Comparison of ENCODE assay signal across 23 mouse cellular contexts in the genomic region with DNA sequence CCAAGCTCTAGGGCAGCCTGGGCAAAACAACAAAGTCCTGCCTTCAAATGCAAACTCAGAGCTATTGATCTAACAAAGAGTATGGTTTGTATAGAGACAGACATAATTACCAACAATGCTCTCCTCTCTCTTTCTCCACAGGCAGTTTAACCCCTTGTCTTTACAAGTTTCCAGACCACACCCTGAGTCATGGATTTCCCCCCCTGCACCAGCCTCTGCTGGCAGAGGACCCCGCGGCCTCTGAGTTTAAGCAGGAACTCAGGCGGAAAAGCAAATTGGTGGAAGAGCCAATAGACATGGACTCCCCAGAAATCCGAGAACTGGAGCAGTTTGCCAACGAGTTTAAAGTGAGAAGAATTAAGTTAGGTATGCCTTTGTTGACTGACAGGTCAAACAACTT. TPM values are rescaled to one million over a fixed set of nuclear protein-coding genes. Genes with fewer than 3 reads are reported as not detected.
A peak's percentile ranks its signal among the peaks of the same experiment; 100 is the strongest.
DNase-seq lines count a peak whose midpoint lies in the region; ATAC-seq lines count a peak whose summit lies in the region.
"Had no signal": no experiment of that assay in that cellular context is flagged by ENCODE, and none has a peak within 500 bp of the region (broad histone marks: within the 10 kb centered on the region; RNA-seq: fewer than 3 reads in every experiment).

No protein-coding gene starts in this region.

- no peak overlapping the region for H3K4me3 ChIP-seq in hindbrain, embryonic 10.5 days
- no peak overlapping the region for H3K4me3 ChIP-seq in hindbrain, embryonic 13.5 days
- H3K4me3 ChIP-seq in embryonic facial prominence, embryonic 10.5 days: no peak overlapping the region
- H3K4me3 ChIP-seq: liver, embryonic 15.5 days; megakaryocyte, embryonic 14.5 days; neural tube, embryonic 13.5 days had no signal

- no peak overlapping the region for H3K27ac ChIP-seq in hindbrain, embryonic 10.5 days
- no peak overlapping the region for H3K27ac ChIP-seq in hindbrain, embryonic 13.5 days
- no peak overlapping the region for H3K27ac ChIP-seq in embryonic facial prominence, embryonic 10.5 days (replicated peaks)
- H3K27ac ChIP-seq: liver, embryonic 15.5 days; neural tube, embryonic 13.5 days had no signal

- WGBS in hindbrain, embryonic 10.5 days: 9% methylated on average over 5 of the region's 5 CpGs
- WGBS in hindbrain, embryonic 13.5 days: 9% methylated on average over 5 of the region's 5 CpGs
- WGBS in embryonic facial prominence, embryonic 10.5 days: 5% methylated on average over 5 of the region's 5 CpGs

- H3K36me3 ChIP-seq in hindbrain, embryonic 10.5 days: no peaks in the 10 kb centered on the region
- no peaks in the 10 kb centered on the region for H3K36me3 ChIP-seq in hindbrain, embryonic 13.5 days
- no peaks in the 10 kb centered on the region for H3K36me3 ChIP-seq in embryonic facial prominence, embryonic 10.5 days (replicated peaks)
- H3K36me3 ChIP-seq: liver, embryonic 15.5 days; neural tube, embryonic 13.5 days had no signal

- peaks cover 6% of the 10 kb centered on the region for H3K4me1 ChIP-seq in hindbrain, embryonic 10.5 days (replicated peaks)
- H3K4me1 ChIP-seq in hindbrain, embryonic 13.5 days (replicated peaks): no peaks in the 10 kb centered on the region
- H3K4me1 ChIP-seq in embryonic facial prominence, embryonic 10.5 days: peaks cover 7% of the 10 kb centered on the region; the same call in 1 of the 2 replicates
- H3K4me1 ChIP-seq: liver, embryonic 15.5 days; megakaryocyte, embryonic 14.5 days had no signal

- H3K9ac ChIP-seq in hindbrain, embryonic 13.5 days: no peak overlapping the region
- H3K9ac ChIP-seq: liver, embryonic 15.5 days; neural tube, embryonic 13.5 days had no signal

- ATAC-seq in hindbrain, embryonic 13.5 days (ENCODE audit: low FRiP score): no peak
- ATAC-seq in erythroblast, adult 5-6 weeks (replicated peaks; ENCODE audit: low FRiP score, poor library complexity, severe bottlenecking): no peak
- ATAC-seq: intestine, embryonic 16.5 days had no signal

- no peak overlapping the region for H3K4me2 ChIP-seq in hindbrain, embryonic 13.5 days
- H3K4me2 ChIP-seq: liver, embryonic 15.5 days; neural tube, embryonic 13.5 days had no signal

- peak; percentile 8 for DNase-seq in hindbrain, embryonic 10.5 days (ENCODE audit: low spot score)
- DNase-seq in ES-CJ7 (ENCODE audit: low read depth, low spot score): peak; percentile 71
- peak; percentile 34 for DNase-seq in R1 (ENCODE audit: low read depth, low spot score)
- DNase-seq in embryonic facial prominence, embryonic 10.5 days (ENCODE audit: low spot score): peak; percentile 35
- DNase-seq in frontal cortex, postnatal 36 days (ENCODE audit: low spot score in 2 of 2): no peak
- no peak for DNase-seq in kidney, adult 8-10 months
- DNase-seq: adrenal gland, postnatal 10 days; cerebellum, adult 2 months; gastrocnemius, postnatal 10 days; heart, adult 18-20 months; heart, postnatal 4 days; kidney, postnatal 14 days; lung, postnatal 10 days; thymus, postnatal 25 days had no signal

- H3K9me3 ChIP-seq in hindbrain, embryonic 10.5 days: no peaks in the 10 kb centered on the region
- no peaks in the 10 kb centered on the region for H3K9me3 ChIP-seq in hindbrain, embryonic 13.5 days
- H3K9me3 ChIP-seq in embryonic facial prominence, embryonic 10.5 days: no peaks in the 10 kb centered on the region
- H3K9me3 ChIP-seq: liver, embryonic 15.5 days; megakaryocyte, embryonic 14.5 days; neural tube, embryonic 13.5 days had no signal

- H3K27me3 ChIP-seq in hindbrain, embryonic 10.5 days (ENCODE audit: insufficient read depth, poor library complexity, severe bottlenecking): no peaks in the 10 kb centered on the region
- H3K27me3 ChIP-seq in hindbrain, embryonic 13.5 days: no peaks in the 10 kb centered on the region
- no peaks in the 10 kb centered on the region for H3K27me3 ChIP-seq in embryonic facial prominence, embryonic 10.5 days (replicated peaks; ENCODE audit: low read depth, poor library complexity, severe bottlenecking)
- H3K27me3 ChIP-seq: liver, embryonic 15.5 days; megakaryocyte, embryonic 14.5 days; neural tube, embryonic 13.5 days had no signal

RNA-seq across cellular contexts. Expression of a gene that starts 9.3 kb away (rescaled TPM):
- not detected in 2 replicates for polyA plus RNA-seq in hindbrain, embryonic 10.5 days (2016; fragmentation: Nextera tagmentation; extraction: Ambion mirVana)
- 0.09 TPM in 1 of 2 replicates, not detected in the other for polyA plus RNA-seq in hindbrain, embryonic 13.5 days (2015; fragmentation: Nextera tagmentation; extraction: Ambion mirVana)
- polyA plus RNA-seq in embryonic facial prominence, embryonic 10.5 days (2016; fragmentation: Nextera tagmentation; extraction: Ambion mirVana): not detected in 2 replicates
- not detected in 2 replicates for total RNA-seq in erythroblast, adult 5-6 weeks (2015; ENCODE audit: low replicate concordance)
- total RNA-seq in erythroblast, adult 5-6 weeks (2017; ENCODE audit: low replicate concordance): not detected in 2 replicates
- total RNA-seq: adrenal gland, postnatal 10 days; gastrocnemius, postnatal 10 days; heart, adult 18-20 months; heart, postnatal 4 days had no signal
- polyA plus RNA-seq: C2C12; cerebellum, adult 2 months; cortical plate, adult 2 months; heart, embryonic 14.5 days; intestine, embryonic 16.5 days; liver, embryonic 15.5 days; neural tube, embryonic 13.5 days had no signal

RNA-seq across cellular contexts. Expression of a gene that starts 32.9 kb away (rescaled TPM):
- polyA plus RNA-seq in hindbrain, embryonic 10.5 days (2016; fragmentation: Nextera tagmentation; extraction: Ambion mirVana): 46.4 and 49.8 TPM in 2 replicates
- polyA plus RNA-seq in hindbrain, embryonic 13.5 days (2015; fragmentation: Nextera tagmentation; extraction: Ambion mirVana): 136 and 169 TPM in 2 replicates
- 57.1 and 60.9 TPM in 2 replicates for polyA plus RNA-seq in embryonic facial prominence, embryonic 10.5 days (2016; fragmentation: Nextera tagmentation; extraction: Ambion mirVana)
- 21.3 and 24.2 TPM in 2 replicates for total RNA-seq in erythroblast, adult 5-6 weeks (2015; ENCODE audit: low replicate concordance)
- total RNA-seq in erythroblast, adult 5-6 weeks (2017; ENCODE audit: low replicate concordance): 5.6 and 6.5 TPM in 2 replicates

Comparison
In these comparisons a context has a peak if more than half of its experiments do, and no peak if none do; other contexts are left out.
1. DNase-seq: peak in hindbrain, embryonic 10.5 days (single experiment), ES-CJ7 (single experiment), R1 (single experiment) and embryonic facial prominence, embryonic 10.5 days (single experiment); none in frontal cortex, postnatal 36 days (0 of 2) and kidney, adult 8-10 months (0 of 2).